Mouse (Mus musculus) urinary bladder, postnatal 0 days (tissue): ENCODE data around the gene Gapt. TPM values are rescaled to one million over a fixed set of nuclear protein-coding genes. Genes with fewer than 3 reads are reported as not detected.

Source experiments
- polyA plus RNA-seq: library from polyadenylated mRNA; unstranded; fragments of >200 nt; fragmentation: Nextera tagmentation; extraction: Ambion mirVana; gene quantifications from 2 replicates; pipeline ENCODE4 v1.2.1, GENCODE M21; 2015

Gapt gene
- polyA plus RNA-seq: 0.18 TPM in 1 of 2 replicates, not detected in the other

GRCm38 (mm10) chr13:110356941-110357340 is at the start of gene Gapt:
Gene Gapt, minus strand, starts transcription at chr13:110357199.

GRCm38 (mm10) chr13:110394291-110395178 is 37.5 kb upstream of the Gapt start, which contains the start of gene Plk2:
Gene Plk2, plus strand, starts transcription at chr13:110395046.

Other genes starting within 250 kb of the Gapt start
- gene Rab3c, start 76.2 kb downstream of the Gapt start, polyA plus RNA-seq: 10.6 and 10.7 TPM in 2 replicates
- gene Plk2, start 37.8 kb upstream of the Gapt start, polyA plus RNA-seq: 34.7 and 36.4 TPM in 2 replicates